Mouse (Mus musculus) CD4-positive, CD25-positive, alpha-beta regulatory T cell, adult 4 months (primary cell): ENCODE data around the gene Kctd2. TPM values are rescaled to one million over a fixed set of nuclear protein-coding genes. Genes with fewer than 3 reads are reported as not detected.
"Not testable (repeated sequence)": the region's sequence is repeated elsewhere in the genome, so short reads cannot be mapped to it uniquely, and the experiment has no call there.

Experiments
- ATAC-seq: one replicate; pipeline ENCODE4 v1.8.0; 2017
- polyA plus RNA-seq, 2 experiments: library from polyadenylated mRNA; unstranded; fragments of 100-300 nt; shearing (Covaris generic); gene quantifications; one replicate each; pipeline ENCODE4 v1.2.1; 2017

Kctd2 gene
- polyA plus RNA-seq, 2 experiments from 2014 or later = 8.3 to 9.1 TPM

DNA sequence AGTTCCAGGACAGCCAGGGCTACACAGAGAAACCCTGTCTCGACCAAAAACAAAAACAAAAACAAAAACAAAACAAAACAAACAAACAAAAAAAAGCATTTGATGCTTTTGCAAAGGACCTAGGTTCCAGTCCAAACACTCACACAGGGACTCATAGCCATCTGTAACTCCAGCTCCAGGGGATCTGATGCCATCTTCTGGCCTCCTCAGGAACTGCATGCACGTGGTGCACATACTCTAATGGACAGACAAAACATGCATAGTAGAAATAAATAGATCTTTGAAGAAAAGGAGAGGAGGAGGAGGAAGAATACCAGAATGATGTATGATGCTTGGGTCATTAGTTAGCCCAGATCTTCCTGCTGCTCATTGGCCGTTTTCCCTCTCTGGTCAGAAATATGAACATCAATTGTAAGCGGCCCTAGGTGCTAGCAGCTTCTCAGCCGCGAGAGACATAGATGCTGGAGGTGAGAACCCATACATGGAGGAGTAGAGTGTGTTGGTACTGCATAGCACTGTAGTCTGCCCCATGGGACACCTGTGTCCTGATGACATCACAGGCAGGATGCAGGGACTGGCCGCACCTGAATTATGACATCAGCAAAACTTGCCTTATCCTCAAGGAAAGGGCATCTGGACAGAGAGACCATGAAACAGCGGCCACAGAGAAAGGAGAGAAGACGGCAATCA is 20.1 kb downstream of the Kctd2 start, which contains the start of gene Trim80:
Trim80 (plus strand) TSS at position 640 of the 690 bp plus-strand sequence.
- no peak for ATAC-seq

DNA sequence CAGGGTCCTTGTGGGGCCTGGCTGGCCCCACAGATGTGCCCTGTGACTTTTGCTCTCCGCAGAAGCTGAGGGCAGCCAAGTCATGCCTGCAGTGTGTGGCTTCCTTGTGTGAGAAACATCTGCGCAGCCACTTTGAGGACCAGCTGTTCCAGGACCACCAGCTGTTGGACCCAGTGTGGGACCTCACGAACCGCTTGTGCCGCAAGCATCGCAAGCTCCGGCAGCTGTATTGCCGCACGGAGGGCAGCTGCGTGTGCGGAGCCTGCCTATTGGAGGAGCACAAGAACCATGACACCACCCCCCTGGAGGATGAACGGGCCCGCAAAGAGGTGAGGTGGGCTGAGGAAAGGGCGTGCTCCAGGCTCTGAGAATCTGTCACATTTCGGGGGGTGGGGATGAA is 21.5 kb downstream of the Kctd2 start:
- no peak for ATAC-seq

DNA sequence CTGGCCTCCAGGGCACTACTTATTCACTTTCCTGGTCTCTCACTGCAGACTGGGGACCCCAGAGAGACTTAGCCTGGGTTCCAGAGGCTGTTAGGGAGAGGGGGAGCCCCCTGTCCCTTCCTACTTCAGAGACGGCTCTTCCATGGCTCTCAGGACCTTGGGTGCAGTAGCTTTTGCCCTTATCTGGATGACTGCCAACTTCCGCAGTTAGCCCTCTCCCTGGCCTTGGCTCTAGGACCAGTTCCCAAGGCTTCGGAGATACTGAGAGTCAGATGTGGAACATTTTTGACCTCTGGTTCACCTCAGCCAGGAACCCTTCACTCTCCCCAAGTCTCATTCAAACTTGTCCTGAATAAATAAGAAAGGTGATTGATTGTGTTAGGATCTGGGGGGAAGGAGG is 27.0 kb downstream of the Kctd2 start:
- no peak for ATAC-seq

DNA sequence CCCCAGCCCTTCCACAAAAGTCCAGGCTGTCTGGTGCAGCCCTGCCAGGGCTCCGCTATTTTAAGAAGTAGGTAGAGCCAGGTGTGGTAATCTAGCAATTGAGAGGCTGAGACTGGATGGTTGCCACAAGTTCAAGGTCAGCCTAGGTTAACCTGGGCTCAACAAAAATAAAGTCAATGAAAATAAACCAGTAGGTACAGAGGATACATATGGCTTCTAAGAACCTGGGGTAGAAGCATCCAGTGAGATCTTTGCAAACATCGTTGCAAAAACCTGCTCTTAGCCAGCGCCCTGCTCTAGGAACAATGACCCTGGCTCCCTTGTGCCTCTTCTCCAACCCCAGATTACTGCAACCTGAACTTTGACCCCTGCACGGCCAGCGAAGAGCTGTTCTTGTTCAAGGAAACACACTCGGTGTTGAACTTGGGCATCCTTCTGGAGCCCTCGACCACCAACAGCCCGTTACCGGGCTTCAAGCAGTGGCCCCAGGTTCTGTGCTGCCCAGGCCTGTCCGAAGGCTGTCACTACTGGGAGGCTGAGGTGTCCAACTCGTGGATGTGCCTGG is 27.5 kb downstream of the Kctd2 start:
- ATAC-seq = no peak

DNA sequence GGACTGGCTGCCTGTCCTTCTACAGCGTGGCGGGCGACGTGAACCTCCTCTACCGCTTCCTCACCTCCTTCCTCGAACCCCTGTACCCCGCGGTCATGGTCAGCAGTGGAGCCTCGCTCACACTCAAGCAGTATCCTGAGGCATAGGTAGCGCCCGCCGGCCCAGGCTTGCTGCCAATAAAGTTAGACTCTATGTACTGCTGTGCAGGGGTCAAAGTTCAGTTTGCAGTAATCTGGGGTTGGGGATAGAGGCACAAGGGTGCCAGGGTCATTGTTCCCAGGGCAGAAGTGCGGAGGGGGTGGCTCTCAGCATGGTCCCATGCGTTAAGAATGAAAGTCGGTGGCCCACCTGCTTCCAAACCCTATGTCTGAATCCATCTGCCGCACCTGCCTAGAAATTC is 28.1 kb downstream of the Kctd2 start:
- ATAC-seq = no peak

DNA sequence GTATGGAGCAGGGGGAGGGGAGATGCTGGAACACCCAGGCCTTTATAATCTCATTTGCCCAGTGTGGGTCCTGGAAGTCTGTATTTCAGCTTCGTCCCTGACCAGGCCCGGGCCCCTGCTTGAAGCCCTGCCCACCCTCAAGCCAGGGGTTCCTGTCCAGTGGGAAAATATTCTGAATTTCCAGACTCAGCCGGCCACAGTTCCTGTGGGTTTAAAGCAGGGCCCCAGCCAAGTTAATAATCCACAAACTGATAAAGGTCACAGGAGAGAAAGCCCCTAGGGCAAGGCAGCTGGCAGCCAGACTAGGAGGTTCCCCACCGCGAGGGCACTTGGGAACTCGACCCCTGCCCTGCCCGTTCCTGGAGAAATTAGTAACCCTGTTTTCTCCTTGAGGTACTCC is 29.1 kb downstream of the Kctd2 start:
- ATAC-seq = no peak

DNA sequence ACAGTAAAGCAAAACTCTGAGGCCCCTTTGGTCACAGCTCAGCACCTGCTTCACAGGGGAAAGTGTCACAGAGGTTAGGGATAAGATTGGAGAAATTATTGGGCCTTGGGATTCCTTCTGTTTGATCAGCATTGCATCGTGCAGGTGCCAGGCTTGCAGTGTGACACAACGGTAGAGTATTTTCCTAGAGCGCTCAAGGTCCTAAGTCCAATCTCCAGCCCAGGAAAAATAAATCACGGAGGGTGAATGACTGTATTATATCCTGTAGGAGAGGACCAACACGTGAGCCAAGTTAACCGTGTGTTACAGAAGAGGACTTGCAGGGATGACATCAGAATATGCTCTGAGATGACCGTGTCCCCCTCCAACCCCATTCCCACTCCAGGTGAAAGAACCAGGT is 30.2 kb downstream of the Kctd2 start:
- ATAC-seq = no peak

DNA sequence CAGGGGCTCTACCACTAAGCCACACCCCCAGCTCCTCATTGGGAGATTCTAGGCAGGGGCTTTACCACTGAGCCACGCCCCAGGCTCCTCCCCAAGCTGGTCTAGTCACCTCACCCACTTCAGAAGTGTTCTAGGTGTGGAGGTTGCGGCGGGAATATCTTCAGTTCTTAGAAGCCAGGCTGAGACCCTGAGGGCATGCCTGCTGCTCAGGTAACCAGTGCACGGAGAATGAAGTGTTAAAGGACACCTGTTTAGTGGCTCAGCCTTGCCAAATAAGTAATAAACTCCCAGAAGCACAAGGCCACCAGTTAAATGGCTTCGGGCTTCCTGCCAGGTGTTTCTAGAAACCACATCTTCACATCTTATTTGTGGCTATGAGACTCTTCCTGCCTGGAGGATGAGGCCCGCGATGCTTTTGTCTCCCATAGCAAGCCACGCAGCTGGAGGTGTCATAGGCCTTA is 31.9 kb downstream of the Kctd2 start:
- peak; percentile 96 for ATAC-seq

DNA sequence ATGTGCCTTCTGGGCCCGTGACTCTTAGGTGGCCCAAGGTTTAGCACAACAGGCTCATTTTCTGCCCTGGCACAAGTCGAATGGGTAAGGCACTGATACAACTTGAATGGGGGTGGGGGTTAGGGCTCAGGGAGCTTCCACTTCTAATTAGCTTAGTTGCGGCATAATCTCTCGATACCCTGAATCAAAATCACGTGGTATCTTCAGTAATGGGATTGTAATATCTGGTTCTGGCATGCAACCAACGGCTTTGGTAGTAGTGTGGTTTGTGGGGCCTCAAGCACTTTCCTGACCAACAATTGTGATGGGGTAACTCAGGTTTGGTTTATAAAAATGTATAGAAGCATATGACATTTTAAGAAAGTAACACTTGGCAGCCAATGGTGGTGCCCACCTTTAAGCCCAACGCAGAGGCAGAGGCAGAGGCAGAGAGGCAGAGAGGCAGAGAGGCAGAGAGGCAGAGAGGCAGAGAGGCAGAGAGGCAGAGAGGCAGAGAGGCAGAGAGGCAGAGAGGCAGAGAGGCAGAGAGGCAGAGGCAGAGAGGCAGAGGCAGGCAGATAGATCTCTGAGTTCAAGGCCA is 32.4 kb downstream of the Kctd2 start:
- no peak for ATAC-seq

DNA sequence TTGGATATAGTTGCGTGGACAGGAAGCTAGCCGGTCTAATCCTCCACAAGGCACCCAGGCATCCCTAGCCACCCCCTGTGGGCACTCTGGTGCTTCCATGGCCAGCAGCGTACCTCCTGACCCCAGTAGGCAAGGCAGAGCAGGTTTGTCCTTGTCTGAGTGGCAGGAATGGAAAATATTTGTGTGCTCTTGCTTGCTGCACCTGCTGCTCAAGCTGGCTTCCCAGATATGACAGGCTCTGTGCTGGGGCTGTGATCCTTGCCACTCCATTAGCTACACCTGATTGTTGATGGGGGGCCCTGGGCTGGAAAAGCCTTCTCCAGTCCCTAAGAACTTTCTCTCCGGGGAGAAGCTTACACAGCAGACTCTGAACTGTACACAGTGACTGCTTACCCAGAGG is 33.4 kb downstream of the Kctd2 start:
- ATAC-seq = no peak

DNA sequence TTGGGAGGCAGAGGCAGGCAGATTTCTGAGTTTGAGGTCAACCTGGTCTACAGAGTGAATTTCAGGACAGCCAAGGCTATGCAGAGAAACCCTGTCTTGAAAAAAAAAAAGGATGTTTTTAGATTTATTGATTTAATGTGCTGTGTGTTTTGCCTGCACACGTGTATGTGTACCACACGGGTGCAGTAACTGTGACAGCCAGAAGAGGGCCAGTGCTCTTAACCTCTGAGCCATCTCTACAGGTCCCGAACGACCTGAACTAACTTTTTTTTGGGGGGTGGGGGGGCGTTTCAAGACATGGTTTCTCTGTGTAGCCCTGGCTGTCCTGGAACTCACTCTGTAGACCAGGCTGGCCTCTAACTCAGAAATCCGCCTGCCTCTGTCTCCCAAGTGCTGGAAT is 34.9 kb downstream of the Kctd2 start:
- ATAC-seq = not testable (repeated sequence)

DNA sequence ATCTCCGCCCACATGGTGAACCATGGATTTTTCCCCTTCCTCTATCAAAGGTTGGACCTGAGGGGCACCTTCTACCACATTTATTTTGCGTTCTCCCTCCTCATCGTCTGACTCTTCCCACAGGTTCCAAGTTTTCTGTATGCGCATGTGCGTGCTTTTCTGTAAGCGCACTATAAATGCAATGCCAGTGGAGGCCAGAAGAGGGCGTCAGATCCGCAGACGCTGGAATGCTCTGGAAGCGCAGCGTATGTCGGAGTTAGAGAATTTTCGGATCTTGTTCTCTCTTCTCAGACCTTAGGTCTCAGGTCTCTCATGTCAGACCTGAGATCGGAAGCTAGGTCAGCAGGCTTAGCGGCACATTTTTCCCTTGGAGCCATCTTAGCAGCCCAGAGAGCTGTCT is 35.7 kb downstream of the Kctd2 start:
- no peak for ATAC-seq

DNA sequence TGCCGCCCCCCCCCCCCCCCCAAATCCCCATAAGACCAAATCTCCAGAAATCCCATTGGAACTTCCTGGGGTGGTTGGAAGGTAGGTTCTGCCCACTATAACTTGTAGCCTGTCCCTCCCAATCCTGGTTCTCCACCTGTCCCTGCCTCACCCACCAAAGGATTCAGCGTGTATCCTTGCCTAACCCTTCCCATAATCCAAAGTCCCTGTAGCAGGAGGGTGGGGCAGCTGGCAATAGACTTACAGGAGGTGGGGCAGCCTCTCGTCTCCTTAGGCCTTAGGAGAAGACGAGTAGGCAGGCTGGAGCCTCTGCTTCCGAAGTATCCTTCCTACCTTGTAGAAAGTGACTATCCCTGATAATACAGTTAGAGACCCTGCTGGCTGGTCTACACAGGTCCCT is 36.3 kb downstream of the Kctd2 start:
- ATAC-seq = no peak

DNA sequence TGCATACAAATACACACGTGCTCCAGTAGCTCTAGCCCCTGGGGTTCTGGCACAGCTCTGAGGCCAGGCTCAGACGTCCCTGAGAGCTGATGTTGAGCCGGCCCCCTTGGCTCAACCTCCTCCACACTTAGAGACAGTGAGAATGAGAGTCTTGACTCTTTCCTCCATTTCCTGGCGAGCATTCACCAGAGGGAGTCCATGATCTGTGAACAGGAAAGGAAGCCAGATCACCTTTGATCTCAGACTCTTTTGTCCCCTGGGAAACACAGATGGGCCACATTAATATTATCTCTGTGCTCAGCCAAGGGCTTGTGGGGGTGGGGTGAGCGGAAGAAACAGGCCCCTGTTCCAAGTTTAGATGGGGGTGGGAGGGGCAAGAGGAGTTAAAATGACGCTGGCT is 37.5 kb downstream of the Kctd2 start:
- ATAC-seq = no peak

DNA sequence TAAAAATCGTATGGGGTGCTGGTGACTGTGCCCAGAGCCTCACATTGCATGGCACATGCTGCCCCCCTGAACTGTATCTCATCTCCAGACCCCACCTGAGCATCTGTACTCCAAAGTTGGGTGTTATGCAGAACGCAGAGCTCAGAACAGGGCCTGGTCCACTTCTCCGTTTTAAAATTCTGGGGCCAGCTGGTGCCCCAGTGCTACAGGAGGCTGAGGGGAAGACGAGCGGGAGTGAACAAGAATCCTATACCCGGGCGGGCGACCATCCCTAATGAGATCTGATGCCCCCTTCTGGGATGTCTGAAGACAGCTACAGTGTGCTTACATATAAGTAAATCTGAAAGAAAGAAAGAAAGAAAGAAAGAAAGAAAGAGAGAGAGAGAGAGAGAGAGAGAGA is 41.0 kb downstream of the Kctd2 start:
- ATAC-seq = no peak

DNA sequence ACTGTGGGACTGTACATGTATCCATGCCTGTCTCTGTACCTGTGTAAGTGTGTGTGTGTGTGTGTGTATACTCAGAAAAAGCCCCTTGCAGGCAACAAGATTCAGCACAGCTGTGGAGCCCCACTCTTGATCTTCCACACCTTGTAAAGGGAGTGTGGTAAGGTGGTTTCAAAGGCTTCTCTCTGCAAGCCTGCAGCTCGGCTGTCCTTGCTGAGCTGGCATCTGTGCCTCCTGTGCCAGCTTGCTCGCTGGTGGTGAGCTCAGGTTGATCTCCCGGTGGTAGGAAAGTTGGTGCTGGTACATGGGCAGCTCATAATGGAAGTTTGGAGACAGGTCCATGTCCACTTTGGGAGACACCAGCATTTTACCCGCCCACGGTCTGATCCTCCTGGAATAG is 41.9 kb downstream of the Kctd2 start:
- no peak for ATAC-seq

DNA sequence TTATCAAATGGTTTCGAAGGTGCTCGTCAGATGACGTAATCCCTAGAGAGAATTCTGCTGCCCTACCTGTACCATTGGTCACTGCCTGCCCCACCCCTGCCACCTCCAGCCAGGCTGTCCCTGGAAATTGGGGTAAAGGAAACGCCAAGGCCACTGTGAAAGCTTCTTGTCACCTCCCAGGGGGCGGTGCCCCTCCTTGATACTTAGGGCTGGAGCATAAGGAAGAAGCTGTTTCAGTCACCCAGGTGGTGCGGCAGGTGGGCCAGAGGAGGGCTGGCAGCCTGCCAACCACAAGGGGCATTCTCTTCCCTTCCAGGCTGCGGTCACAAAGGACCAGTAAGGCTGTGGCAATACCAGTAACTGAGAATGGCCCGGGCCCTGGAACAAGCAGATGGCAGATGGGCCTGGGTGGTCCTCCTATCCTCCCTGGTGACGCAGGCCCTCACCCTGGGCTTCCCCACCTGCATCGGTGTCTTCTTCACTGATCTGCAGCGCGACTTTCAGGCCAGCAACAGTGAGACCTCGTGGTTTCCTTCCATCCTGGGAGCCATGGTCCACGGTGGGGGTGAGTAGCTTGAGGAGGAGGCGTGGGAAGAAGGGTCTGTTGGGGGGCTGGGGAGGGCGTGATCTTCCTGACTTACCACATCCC is 42.4 kb downstream of the Kctd2 start, which contains the start of gene Slc16a5:
Slc16a5 (plus strand) TSS at position 232 of the 649 bp plus-strand sequence.
- peak; percentile 18 for ATAC-seq

DNA sequence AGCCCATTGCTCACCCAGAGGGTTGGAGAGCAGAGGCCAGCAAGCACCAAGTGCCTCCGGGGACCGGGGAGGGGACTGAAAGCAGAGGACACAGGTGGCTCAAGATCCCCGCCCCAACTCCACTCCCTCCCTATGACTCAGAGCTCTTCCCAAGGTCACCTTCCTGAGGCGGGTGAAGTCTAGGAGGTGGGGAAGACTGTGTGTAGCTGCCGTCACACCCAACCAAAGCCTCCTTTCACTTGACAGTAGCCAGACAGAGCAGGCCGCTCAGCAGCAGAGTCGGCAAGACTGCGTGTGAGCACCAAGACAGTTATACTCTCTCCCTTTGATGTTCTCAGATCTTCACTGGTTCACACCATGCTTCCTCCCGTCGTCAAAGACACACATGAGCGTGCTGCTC is 43.5 kb downstream of the Kctd2 start:
- ATAC-seq = peak; percentile 83

DNA sequence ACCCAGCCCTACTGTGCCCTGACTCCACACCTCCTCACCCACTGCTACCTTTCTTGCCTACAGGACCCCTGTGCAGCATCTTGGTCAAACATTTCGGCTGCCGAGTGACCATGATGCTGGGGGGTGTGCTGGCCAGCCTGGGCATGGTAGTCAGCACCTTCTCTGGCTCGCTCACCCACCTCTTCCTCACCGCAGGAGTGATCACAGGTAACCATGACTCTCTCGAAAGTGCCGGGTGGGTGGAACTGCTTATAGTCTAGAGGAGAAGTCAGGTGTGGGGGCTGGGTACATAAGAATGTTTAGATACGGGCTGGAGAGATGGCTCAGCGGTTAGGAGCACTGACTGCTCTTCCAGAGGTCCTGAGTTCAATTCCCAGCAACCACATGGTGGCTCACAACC is 44.9 kb downstream of the Kctd2 start:
- no peak for ATAC-seq

DNA sequence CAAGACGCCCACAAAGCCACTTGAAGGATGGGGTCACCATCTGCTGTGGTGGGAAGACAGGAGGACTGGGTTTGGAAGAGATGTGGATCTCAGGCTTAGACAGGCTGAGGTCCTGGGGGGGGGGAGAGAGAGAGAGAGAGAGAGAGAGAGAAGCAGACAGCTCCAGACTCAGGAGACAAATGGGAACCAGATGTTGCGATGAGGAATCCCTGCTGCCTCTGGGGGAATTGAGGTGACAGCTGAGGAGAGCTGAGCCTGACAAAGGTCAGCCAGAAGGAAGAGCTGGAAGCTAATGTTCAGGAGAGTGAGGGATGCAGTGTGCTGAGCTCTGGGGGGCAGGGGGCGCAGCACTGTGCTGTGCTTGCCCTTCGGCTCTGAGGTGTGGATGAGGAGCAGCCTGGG is 47.3 kb downstream of the Kctd2 start:
- no peak for ATAC-seq

DNA sequence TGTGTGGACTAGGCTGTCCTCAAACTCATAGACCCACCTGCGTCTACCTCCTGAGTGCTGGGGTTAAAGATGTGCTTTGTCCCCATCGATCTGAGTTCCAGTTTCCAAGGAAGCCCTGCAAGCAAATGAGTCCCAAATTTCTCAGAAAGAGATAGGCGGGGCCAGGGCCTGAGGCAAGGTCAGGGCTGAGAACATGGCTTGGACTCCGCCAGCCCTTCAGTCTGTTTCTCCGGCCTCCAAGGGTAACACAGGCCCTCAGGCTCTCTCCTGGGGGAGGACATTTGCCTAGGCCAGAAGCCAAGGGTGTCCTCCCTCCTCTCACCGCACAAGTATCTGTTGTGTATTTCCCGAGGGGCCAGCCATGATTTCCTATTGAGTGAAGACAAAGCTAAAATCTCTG is 52.3 kb downstream of the Kctd2 start:
- no peak for ATAC-seq

DNA sequence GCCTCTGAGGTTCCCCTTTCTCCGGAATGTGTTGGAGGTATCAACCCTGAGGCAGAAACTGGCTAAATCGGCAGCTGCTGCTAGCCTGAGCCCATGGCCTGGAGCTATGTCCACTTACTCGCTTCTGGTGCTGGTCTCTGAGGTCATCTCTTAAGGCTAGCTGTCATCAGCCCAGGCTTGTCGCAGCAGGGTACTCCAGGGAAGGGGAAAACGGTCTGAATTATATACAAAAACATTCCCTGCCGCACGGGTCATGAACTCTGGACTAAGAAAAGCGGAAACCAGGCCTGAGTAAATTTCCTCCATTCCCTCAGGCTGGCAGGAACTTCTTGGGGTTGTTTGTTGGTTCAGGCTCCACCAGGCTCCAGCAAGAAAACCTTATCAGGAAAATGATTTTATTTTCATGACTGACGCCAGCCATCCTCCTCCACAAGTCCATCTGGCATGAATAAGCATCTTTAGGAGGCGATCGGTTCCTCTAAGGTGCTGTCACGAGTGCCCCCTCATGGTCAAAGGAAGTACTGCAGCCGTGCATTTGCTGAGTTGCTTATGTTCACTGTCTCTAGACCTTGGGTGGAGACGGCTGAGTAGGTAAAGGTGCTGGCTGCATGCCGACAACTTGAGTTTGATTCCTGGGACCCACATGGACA is 53.8 kb downstream of the Kctd2 start:
- ATAC-seq = peak; percentile 18
